Mouse (Mus musculus): ENCODE data around the gene Panx1. TPM values are rescaled to one million over a fixed set of nuclear protein-coding genes. Genes with fewer than 3 reads are reported as not detected.

The Panx1 gene
- total and polyA plus RNA-seq, 3 experiments = 19.7 to 54.0 (median 27.9) TPM

DNA sequence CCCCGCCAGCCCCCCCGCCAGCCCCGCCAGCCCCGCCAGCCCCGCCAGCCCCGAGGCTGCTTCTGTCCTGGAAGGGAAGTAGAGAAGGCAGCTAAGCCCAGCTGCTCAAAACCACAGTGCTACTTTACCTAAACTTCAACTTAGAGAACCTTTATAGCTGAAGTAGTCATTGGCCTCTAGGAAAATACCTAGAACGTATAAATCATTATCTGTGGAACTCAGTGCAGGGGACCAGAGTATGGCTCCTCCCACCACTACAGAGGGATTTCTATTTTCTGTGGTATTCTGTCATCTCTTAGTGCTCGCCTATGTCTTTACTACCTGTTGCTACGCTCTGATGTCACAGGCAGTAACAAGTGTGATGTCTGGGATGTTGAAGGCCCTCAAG lies 41.0 kb downstream of the Panx1 start:
- no peaks in the 10 kb centered on the region for H3K9me3 ChIP-seq (replicated peaks; ENCODE audit: low read length)
- H3K27me3 ChIP-seq (replicated peaks) = no peaks in the 10 kb centered on the region
- H3K4me2 ChIP-seq (ENCODE audit: insufficient read depth, low read depth, poor library complexity, severe bottlenecking) = no peak overlapping the region
- H3K79me2 ChIP-seq (replicated peaks; ENCODE audit: control insufficient read depth, extremely low read depth, insufficient read depth, poor library complexity, severe bottlenecking) = no peaks in the 10 kb centered on the region
- no peaks in the 10 kb centered on the region for H3K4me1 ChIP-seq (ENCODE audit: control insufficient read depth in 1 of 2, insufficient read depth in 2 of 2)
- H3K36me3 ChIP-seq (replicated peaks in 1 of 2; ENCODE audit: control insufficient read depth in 1 of 2, insufficient read depth in 1 of 2, low read length in 1 of 2) = peaks cover 14 to 64% of the 10 kb centered on the region in 2 experiments
- dilution Hi-C loops (cut with MboI; ENCODE audit: extremely low pct_ligation_motif_present, extremely low pct_unique_long_range_greater_than_20kb, low sequenced_read_pairs) (no loop called here), in situ Hi-C loops (cut with MboI; ENCODE audit: low pct_ligation_motif_present, low pct_unique_long_range_greater_than_20kb, low sequenced_read_pairs) (no loop called here)
- H3K27ac ChIP-seq (ENCODE audit: insufficient read depth, low read depth) = no peak overlapping the region
- DNase-seq (ENCODE audit: extremely low read depth) = no peak
- TF ChIP-seq CHD1 (IDR thresholded peaks at IDR 0.05; ENCODE audit: low read depth, low read length) (no peak), MXI1 (IDR thresholded peaks at IDR 0.05; ENCODE audit: low read depth, low read length) (no peak), MAX (IDR thresholded peaks at IDR 0.05; ENCODE audit: low read length) (no peak), NRF1 (IDR thresholded peaks at IDR 0.05; ENCODE audit: low read depth, low read length) (no peak), ZNF384 (IDR thresholded peaks at IDR 0.05; ENCODE audit: low read depth, low read length) (no peak), EP300 (IDR thresholded peaks at IDR 0.05; ENCODE audit: low read length) (no peak), ETS1 (conservative IDR thresholded peaks at IDR 0.05; ENCODE audit: low read depth, low read length) (no peak), TCF12 (IDR thresholded peaks at IDR 0.05; ENCODE audit: low read depth, low read length) (no peak), ZC3H11A (IDR thresholded peaks at IDR 0.05; ENCODE audit: low read depth, low read length) (no peak), UBTF (IDR thresholded peaks at IDR 0.05; ENCODE audit: low read depth, low read length) (no peak), JUND (conservative IDR thresholded peaks at IDR 0.05; ENCODE audit: low read depth, low read length) (no peak), ELF1 (IDR thresholded peaks at IDR 0.05; ENCODE audit: low read depth, low read length) (no peak), USF2 (conservative IDR thresholded peaks at IDR 0.05; ENCODE audit: low read depth, low read length) (no peak), MEF2A (IDR thresholded peaks at IDR 0.05; ENCODE audit: borderline replicate concordance, low read depth, low read length) (no peak), BHLHE40 (IDR thresholded peaks at IDR 0.05; ENCODE audit: low read depth, low read length) (no peak), SMC3 (IDR thresholded peaks at IDR 0.05; ENCODE audit: low read depth, low read length) (no peak), MAFK (IDR thresholded peaks at IDR 0.05; ENCODE audit: insufficient replicate concordance, low read length) (no peak), MYC (IDR thresholded peaks at IDR 0.05; ENCODE audit: low read depth, low read length) (no peak)
- H3K4me3 ChIP-seq (replicated peaks in 1 of 3; ENCODE audit: low read depth in 2 of 3, low read length in 2 of 3, poor library complexity in 1 of 3) = no peak overlapping the region
- H3K9ac ChIP-seq (ENCODE audit: insufficient read depth, low read depth) = no peak overlapping the region

DNA sequence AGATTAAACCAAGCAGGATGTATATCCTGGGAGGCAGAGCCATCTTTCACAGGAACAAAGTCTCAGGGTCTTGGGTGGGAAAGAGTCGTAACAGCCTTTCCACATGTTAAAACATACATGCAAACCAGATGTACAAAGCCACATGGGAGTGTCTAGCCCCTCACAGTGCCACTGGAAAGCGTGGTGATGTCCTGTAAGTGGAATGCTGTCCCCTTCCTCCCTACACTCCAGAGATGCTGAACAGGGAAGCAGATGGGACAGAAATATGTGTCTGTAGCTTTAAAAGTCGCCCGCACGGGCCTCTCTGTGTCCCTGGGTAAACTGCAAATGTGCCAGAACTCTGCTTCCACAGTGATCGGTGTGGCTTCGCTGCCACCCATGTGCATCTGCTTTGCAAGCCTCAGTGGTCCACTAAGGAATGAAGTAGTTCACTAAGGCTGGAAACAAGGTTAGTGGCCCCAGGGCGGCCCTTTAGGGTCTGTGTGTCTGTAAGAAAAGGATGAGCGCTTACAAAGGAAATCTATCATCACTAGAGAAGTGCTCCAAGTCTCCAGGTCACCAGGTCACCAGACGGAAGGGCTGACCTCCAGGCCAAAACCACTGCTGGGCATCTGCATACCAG lies 41.5 kb downstream of the Panx1 start:
- H3K4me1 ChIP-seq (ENCODE audit: control insufficient read depth in 1 of 2, insufficient read depth in 2 of 2) = no peaks in the 10 kb centered on the region
- no peak overlapping the region for H3K4me2 ChIP-seq (ENCODE audit: insufficient read depth, low read depth, poor library complexity, severe bottlenecking)
- no peaks in the 10 kb centered on the region for H3K9me3 ChIP-seq (replicated peaks; ENCODE audit: low read length)
- no peak overlapping the region for H3K9ac ChIP-seq (ENCODE audit: insufficient read depth, low read depth)
- no peak overlapping the region for H3K4me3 ChIP-seq (replicated peaks in 1 of 3; ENCODE audit: low read depth in 2 of 3, low read length in 2 of 3, poor library complexity in 1 of 3)
- dilution Hi-C loops (cut with MboI; ENCODE audit: extremely low pct_ligation_motif_present, extremely low pct_unique_long_range_greater_than_20kb, low sequenced_read_pairs) = no loop called here
- no peak for TF ChIP-seq JUND (conservative IDR thresholded peaks at IDR 0.05; ENCODE audit: low read depth, low read length)
- no peak for TF ChIP-seq MAZ (IDR thresholded peaks at IDR 0.05; ENCODE audit: low read depth, low read length)
- TF ChIP-seq CHD2 (IDR thresholded peaks at IDR 0.05; ENCODE audit: low read length) = no peak
- no peak for TF ChIP-seq UBTF (IDR thresholded peaks at IDR 0.05; ENCODE audit: low read depth, low read length)
- no peak for TF ChIP-seq RAD21 (IDR thresholded peaks at IDR 0.05; ENCODE audit: low read depth, low read length)
- no peak for TF ChIP-seq KAT2A (IDR thresholded peaks at IDR 0.05; ENCODE audit: insufficient replicate concordance, low read length)
- TF ChIP-seq PAX5 (IDR thresholded peaks at IDR 0.05; ENCODE audit: low read length) = no peak
- TF ChIP-seq NELFE (IDR thresholded peaks at IDR 0.05; ENCODE audit: low read depth, low read length) = no peak
- TF ChIP-seq ELF1 (IDR thresholded peaks at IDR 0.05; ENCODE audit: low read depth, low read length) = no peak
- TF ChIP-seq USF2 (conservative IDR thresholded peaks at IDR 0.05; ENCODE audit: low read depth, low read length) = no peak
- TF ChIP-seq HCFC1 (IDR thresholded peaks at IDR 0.05; ENCODE audit: low read depth, low read length) = no peak
- no peak for TF ChIP-seq TCF12 (IDR thresholded peaks at IDR 0.05; ENCODE audit: low read depth, low read length)
- TF ChIP-seq MEF2A (IDR thresholded peaks at IDR 0.05; ENCODE audit: borderline replicate concordance, low read depth, low read length) = no peak
- no peak for TF ChIP-seq SIN3A (IDR thresholded peaks at IDR 0.05; ENCODE audit: low read length)
- TF ChIP-seq IRF4 (IDR thresholded peaks at IDR 0.05; ENCODE audit: low read depth, low read length) = no peak
- TF ChIP-seq EP300 (IDR thresholded peaks at IDR 0.05; ENCODE audit: low read length) = no peak
- TF ChIP-seq ZMIZ1 (IDR thresholded peaks at IDR 0.05; ENCODE audit: low read depth, low read length) = no peak
- no peak for TF ChIP-seq MAFK (IDR thresholded peaks at IDR 0.05; ENCODE audit: insufficient replicate concordance, low read length)
- TF ChIP-seq RCOR1 (conservative IDR thresholded peaks at IDR 0.05; ENCODE audit: low read depth, low read length) = no peak
- TF ChIP-seq ZKSCAN1 (IDR thresholded peaks at IDR 0.05; ENCODE audit: borderline replicate concordance, low read depth, low read length) = no peak
- H3K27ac ChIP-seq (ENCODE audit: insufficient read depth, low read depth) = no peak overlapping the region
- no peaks in the 10 kb centered on the region for H3K79me2 ChIP-seq (replicated peaks; ENCODE audit: control insufficient read depth, extremely low read depth, insufficient read depth, poor library complexity, severe bottlenecking)
- in situ Hi-C loops (cut with MboI; ENCODE audit: low pct_ligation_motif_present, low pct_unique_long_range_greater_than_20kb, low sequenced_read_pairs) = no loop called here
- DNase-seq (ENCODE audit: extremely low read depth) = no peak
- peaks cover 14 to 60% of the 10 kb centered on the region in 2 experiments for H3K36me3 ChIP-seq (replicated peaks in 1 of 2; ENCODE audit: control insufficient read depth in 1 of 2, insufficient read depth in 1 of 2, low read length in 1 of 2)
- no peaks in the 10 kb centered on the region for H3K27me3 ChIP-seq (replicated peaks)
